Mouse (Mus musculus): ENCODE measurements at regions not wholly inside any gene's neighbourhood (a gene's known extent, or its start where the extent isn't known, plus 50 kb on each side); places are given as distances from the start of the nearest gene placed in this dataset.

- no peak for DNase-seq (ENCODE audit: low spot score in 2 of 2)
These were observed 661.6 kb downstream of the Defb40 start for GRCm38 (mm10) chr8:18316488-18316887.

- DNase-seq (ENCODE audit: low spot score in 2 of 2): no peak
These were observed 666.5 kb downstream of the Defb40 start for GRCm38 (mm10) chr8:18311597-18311996.

GRCm38 (mm10) chr8:18310927-18311326 lies 667.1 kb downstream of the Defb40 start:
- no peak for DNase-seq (ENCODE audit: low spot score in 2 of 2)

- DNase-seq (ENCODE audit: low spot score in 2 of 2): peak in 1 of 2 experiments; percentile 6
These were observed 690.4 kb downstream of the Defb40 start for GRCm38 (mm10) chr8:18287536-18288237.

GRCm38 (mm10) chr8:18279932-18280331 lies 698.1 kb downstream of the Defb40 start:
- no peak for DNase-seq (ENCODE audit: low spot score in 2 of 2)

- peak; percentile 51 to 57 for DNase-seq (ENCODE audit: low spot score in 2 of 2)
These were observed 709.8 kb downstream of the Defb40 start for GRCm38 (mm10) chr8:18268301-18268700.

GRCm38 (mm10) chr8:18258287-18258961 lies 719.6 kb downstream of the Defb40 start:
- DNase-seq (ENCODE audit: low spot score in 2 of 2): peak in 1 of 2 experiments; percentile 10

GRCm38 (mm10) chr8:18246299-18246698 lies 731.8 kb downstream of the Defb40 start:
- DNase-seq (ENCODE audit: low spot score in 2 of 2): no peak

- DNase-seq (ENCODE audit: low spot score in 2 of 2): no peak
These were observed 760.5 kb downstream of the Defb40 start for GRCm38 (mm10) chr8:18217599-18217998.

GRCm38 (mm10) chr8:18217192-18217591 lies 760.9 kb downstream of the Defb40 start:
- no peak for DNase-seq (ENCODE audit: low spot score in 2 of 2)

- DNase-seq (ENCODE audit: low spot score in 2 of 2): no peak
These were observed 761.5 kb downstream of the Defb40 start for GRCm38 (mm10) chr8:18216516-18216915.

GRCm38 (mm10) chr8:18210067-18210466 lies 768.0 kb downstream of the Defb40 start:
- DNase-seq (ENCODE audit: low spot score in 2 of 2): no peak

- DNase-seq (ENCODE audit: low spot score in 2 of 2): no peak
These were observed 769.4 kb downstream of the Defb40 start for GRCm38 (mm10) chr8:18208658-18209057.

GRCm38 (mm10) chr8:18187486-18187885 lies 790.6 kb downstream of the Defb40 start:
- DNase-seq (ENCODE audit: low spot score in 2 of 2): no peak

GRCm38 (mm10) chr8:18175544-18176092 lies 802.4 kb downstream of the Defb40 start:
- DNase-seq (ENCODE audit: low spot score in 2 of 2): no peak

GRCm38 (mm10) chr8:18158619-18159018 lies 819.4 kb downstream of the Defb40 start:
- no peak for DNase-seq (ENCODE audit: low spot score in 2 of 2)

- no peak for DNase-seq (ENCODE audit: low spot score in 2 of 2)
These were observed 862.6 kb downstream of the Defb40 start for GRCm38 (mm10) chr8:18115333-18116044.

- DNase-seq (ENCODE audit: low spot score in 2 of 2): no peak
These were observed 864.8 kb downstream of the Defb40 start for GRCm38 (mm10) chr8:18113262-18113661.

GRCm38 (mm10) chr8:18109480-18109879 lies 868.6 kb downstream of the Defb40 start:
- no peak for DNase-seq (ENCODE audit: low spot score in 2 of 2)

- DNase-seq (ENCODE audit: low spot score in 2 of 2): no peak
These were observed 871.2 kb downstream of the Defb40 start for GRCm38 (mm10) chr8:18106827-18107226.

- no peak for DNase-seq (ENCODE audit: low spot score in 2 of 2)
These were observed 912.6 kb downstream of the Defb40 start for GRCm38 (mm10) chr8:18065456-18065855.

- DNase-seq (ENCODE audit: low spot score in 2 of 2): no peak
These were observed 918.5 kb downstream of the Defb40 start for GRCm38 (mm10) chr8:18059526-18059925.

Measured in right cerebral cortex, postnatal 36 days (tissue).